Mouse (Mus musculus) midbrain, embryonic 10.5 days (tissue): ENCODE measurements around the gene Mospd2. TPM values are rescaled to one million over a fixed set of nuclear protein-coding genes. Genes with fewer than 3 reads are reported as not detected.

ENCODE experiments used
- DNase-seq: peaks from one replicate; pipeline ENCODE4 v3.0.0-alpha.2; 2017; ENCODE audit warnings: low spot score
- H3K27ac ChIP-seq: fragments of 300-500 bp; sonication (generic); replicated peaks from 2 replicates; pipeline ENCODE4 v1.5.1; 2016; ENCODE audit warnings: mild to moderate bottlenecking
- H3K27me3 ChIP-seq: fragments of 300-500 bp; sonication (generic); 2 replicates; pipeline ENCODE4 v1.6.1; 2016; ENCODE audit warnings: low read depth, mild to moderate bottlenecking; ENCODE audit not compliant: poor library complexity, severe bottlenecking
- H3K36me3 ChIP-seq: fragments of 300-500 bp; sonication (generic); 2 replicates; pipeline ENCODE4 v1.6.1; 2016; ENCODE audit warnings: mild to moderate bottlenecking, moderate library complexity
- H3K4me1 ChIP-seq: fragments of 300-500 bp; sonication (generic); 2 replicates; pipeline ENCODE4 v1.6.1; 2016
- H3K4me3 ChIP-seq: fragments of 300-500 bp; sonication (generic); 2 replicates; pipeline ENCODE4 v1.5.1; 2016; ENCODE audit warnings: mild to moderate bottlenecking, moderate library complexity
- H3K9me3 ChIP-seq: fragments of 300-500 bp; sonication (generic); replicated peaks from 2 replicates; pipeline ENCODE4 v1.6.1; 2016; ENCODE audit warnings: mild to moderate bottlenecking
- WGBS: fragments of 180-500 bp; shearing (Covaris S2); methylation state at CpG from one replicate; pipeline ENCODE4 v1.1.7; 2016; 5-methylcytosine and 5-hydroxymethylcytosine counted together
- polyA plus RNA-seq: library from polyadenylated mRNA; unstranded; fragments of >200 nt; fragmentation: Nextera tagmentation; extraction: Ambion mirVana; gene quantifications from 2 replicates; pipeline ENCODE4 v1.2.1, GENCODE M21; 2016

Gene Mospd2
- polyA plus RNA-seq, 1 experiment from 2014 or later, result 11.9 TPM

GRCm38 (mm10) chrX:164899805-164900204 is 80.4 kb downstream of the Mospd2 start:
- Histone ChIP-seq H3K9me3 (no peaks in the 10 kb centered on the region), H3K4me1 (no peaks in the 10 kb centered on the region), H3K27me3 (peaks cover 48% of the 10 kb centered on the region), H3K36me3 (no peaks in the 10 kb centered on the region), H3K4me3 (no peak overlapping the region), H3K27ac (no peak overlapping the region)
- 76% methylated on average over 2 of the region's 2 CpGs for WGBS
- no peak for DNase-seq

GRCm38 (mm10) chrX:164886260-164886659 is 93.9 kb downstream of the Mospd2 start:
- Histone ChIP-seq H3K4me1 (no peaks in the 10 kb centered on the region), H3K27me3 (peaks cover 20% of the 10 kb centered on the region), H3K27ac (no peak overlapping the region), H3K36me3 (no peaks in the 10 kb centered on the region), H3K9me3 (no peaks in the 10 kb centered on the region), H3K4me3 (no peak overlapping the region)
- 92% methylated on average over 1 of the region's 1 CpGs for WGBS
- no peak for DNase-seq

Other genes with a start within 250 kb of the Mospd2 start
- gene Fancb, start 217 bp upstream of the Mospd2 start, polyA plus RNA-seq, result 10.0 and 10.3 TPM in 2 replicates
- not detected in 2 replicates for gene Gm17604, start 24.5 kb upstream of the Mospd2 start, polyA plus RNA-seq